Mouse (Mus musculus) testis, adult 2 months (tissue): Measurements from ENCODE around the gene Lama1. TPM values are rescaled to one million over a fixed set of nuclear protein-coding genes. Genes with fewer than 3 reads are reported as not detected.
A peak's percentile ranks its signal among the peaks of the same experiment; 100 is the strongest.

ENCODE experiments used
- H3K27ac ChIP-seq: fragments of 200-500 bp; 2 replicates; pipeline ENCODE4 v1.5.1; 2012; ENCODE audit warnings: low read depth, low read length; ENCODE audit not compliant: control insufficient read depth, insufficient read depth
- H3K27me3 ChIP-seq: fragments of 200-500 bp; 2 replicates; pipeline ENCODE4 v1.6.1; 2012; ENCODE audit warnings: mild to moderate bottlenecking, low read length, moderate library complexity; ENCODE audit not compliant: control insufficient read depth, insufficient read depth
- H3K36me3 ChIP-seq: fragments of 200-500 bp; 2 replicates; pipeline ENCODE4 v1.6.1; 2012; ENCODE audit warnings: mild to moderate bottlenecking, low read length; ENCODE audit not compliant: control insufficient read depth, insufficient read depth
- H3K4me1 ChIP-seq: fragments of 200-500 bp; 2 replicates; pipeline ENCODE4 v1.6.1; 2012; ENCODE audit warnings: low read length; ENCODE audit not compliant: control insufficient read depth, insufficient read depth
- H3K4me3 ChIP-seq: fragments of 200-500 bp; 2 replicates; pipeline ENCODE4 v1.5.1; 2012; ENCODE audit warnings: low read depth, mild to moderate bottlenecking, low read length, moderate library complexity, mixed read lengths; ENCODE audit not compliant: control insufficient read depth
- CTCF ChIP-seq: fragments of 200-500 bp; IDR thresholded peaks from 2 replicates; pipeline ENCODE4 v1.5.1; 2012; ENCODE audit warnings: low read depth, mild to moderate bottlenecking, inconsistent platforms, low read length, moderate library complexity; ENCODE audit not compliant: control insufficient read depth, insufficient read depth, insufficient replicate concordance
- POLR2A ChIP-seq: fragments of 200-500 bp; IDR thresholded peaks from 2 replicates; pipeline ENCODE4 v1.6.1; 2012; ENCODE audit warnings: low read depth, mild to moderate bottlenecking, inconsistent platforms, low read length, moderate library complexity; ENCODE audit not compliant: control insufficient read depth
- polyA plus RNA-seq: library from polyadenylated mRNA; depleted of rRNA; stranded (reverse); fragments of >200 nt; gene quantifications from 2 replicates; pipeline ENCODE4 v1.2.3, GENCODE M21; 2012

The Lama1 gene
- polyA plus RNA-seq, 1 experiment = 6.1 TPM

GRCm38 (mm10) chr17:67685022-67685743 lies 11.9 kb upstream of the Lama1 start:
- Histone ChIP-seq H3K27ac (no peak overlapping the region), H3K36me3 (no peaks in the 10 kb centered on the region), H3K4me1 (no peaks in the 10 kb centered on the region), H3K27me3 (no peaks in the 10 kb centered on the region), H3K4me3 (no peak overlapping the region)
- no peak for TF ChIP-seq CTCF
- TF ChIP-seq POLR2A = no peak

- Histone ChIP-seq H3K4me3 (peak overlapping the region; percentile 23; the same call in 1 of the 2 replicates), H3K36me3 (no peaks in the 10 kb centered on the region), H3K27ac (no peak overlapping the region), H3K27me3 (no peaks in the 10 kb centered on the region), H3K4me1 (no peaks in the 10 kb centered on the region; the same call in 1 of the 2 replicates)
- TF ChIP-seq POLR2A = no peak
- TF ChIP-seq CTCF = no peak
Measured at GRCm38 (mm10) chr17:67687505-67687904, 9.6 kb upstream of the Lama1 start.

- H3K4me3 ChIP-seq = no peak overlapping the region
- H3K27ac ChIP-seq = no peak overlapping the region
- H3K4me1 ChIP-seq = no peaks in the 10 kb centered on the region; the same call in 1 of the 2 replicates
- no peaks in the 10 kb centered on the region for H3K27me3 ChIP-seq
- H3K36me3 ChIP-seq = no peaks in the 10 kb centered on the region
- TF ChIP-seq CTCF (no peak), POLR2A (no peak)
Measured at GRCm38 (mm10) chr17:67690689-67691088, 6.4 kb upstream of the Lama1 start.

GRCm38 (mm10) chr17:67692651-67693050 lies 4.4 kb upstream of the Lama1 start:
- Histone ChIP-seq H3K36me3 (no peaks in the 10 kb centered on the region), H3K27ac (0 out of 2 replicates have a peak overlapping the region, but pooled peaks have one; percentile 5), H3K4me3 (no peak overlapping the region), H3K27me3 (no peaks in the 10 kb centered on the region), H3K4me1 (peaks cover 5% of the 10 kb centered on the region)
- TF ChIP-seq POLR2A (no peak), CTCF (no peak)

- peaks cover 6% of the 10 kb centered on the region for H3K4me1 ChIP-seq
- no peak for TF ChIP-seq CTCF
- no peak for TF ChIP-seq POLR2A
- no peak overlapping the region for H3K4me3 ChIP-seq
- H3K36me3 ChIP-seq = no peaks in the 10 kb centered on the region
- H3K27ac ChIP-seq = no peak overlapping the region
- H3K27me3 ChIP-seq = no peaks in the 10 kb centered on the region
Measured at GRCm38 (mm10) chr17:67693861-67694260, 3.2 kb upstream of the Lama1 start.

GRCm38 (mm10) chr17:67697461-67697891 lies 417 bp downstream of the Lama1 start:
- Histone ChIP-seq H3K4me3 (peak overlapping the region; percentile 84), H3K36me3 (no peaks in the 10 kb centered on the region), H3K27me3 (no peaks in the 10 kb centered on the region), H3K27ac (peak overlapping the region; percentile 76), H3K4me1 (peaks cover 6% of the 10 kb centered on the region)
- TF ChIP-seq POLR2A (no peak), CTCF (no peak)

- H3K4me1 ChIP-seq = peaks cover 6% of the 10 kb centered on the region
- H3K36me3 ChIP-seq = no peaks in the 10 kb centered on the region
- peak overlapping the region; percentile 84 for H3K4me3 ChIP-seq
- H3K27me3 ChIP-seq = no peaks in the 10 kb centered on the region
- TF ChIP-seq CTCF (no peak), POLR2A (no peak)
- H3K27ac ChIP-seq = no peak overlapping the region
Measured at GRCm38 (mm10) chr17:67698301-67698700, 1.2 kb downstream of the Lama1 start.
